Comparison of ENCODE assay signal across 8 mouse cellular contexts in the genomic region with DNA sequence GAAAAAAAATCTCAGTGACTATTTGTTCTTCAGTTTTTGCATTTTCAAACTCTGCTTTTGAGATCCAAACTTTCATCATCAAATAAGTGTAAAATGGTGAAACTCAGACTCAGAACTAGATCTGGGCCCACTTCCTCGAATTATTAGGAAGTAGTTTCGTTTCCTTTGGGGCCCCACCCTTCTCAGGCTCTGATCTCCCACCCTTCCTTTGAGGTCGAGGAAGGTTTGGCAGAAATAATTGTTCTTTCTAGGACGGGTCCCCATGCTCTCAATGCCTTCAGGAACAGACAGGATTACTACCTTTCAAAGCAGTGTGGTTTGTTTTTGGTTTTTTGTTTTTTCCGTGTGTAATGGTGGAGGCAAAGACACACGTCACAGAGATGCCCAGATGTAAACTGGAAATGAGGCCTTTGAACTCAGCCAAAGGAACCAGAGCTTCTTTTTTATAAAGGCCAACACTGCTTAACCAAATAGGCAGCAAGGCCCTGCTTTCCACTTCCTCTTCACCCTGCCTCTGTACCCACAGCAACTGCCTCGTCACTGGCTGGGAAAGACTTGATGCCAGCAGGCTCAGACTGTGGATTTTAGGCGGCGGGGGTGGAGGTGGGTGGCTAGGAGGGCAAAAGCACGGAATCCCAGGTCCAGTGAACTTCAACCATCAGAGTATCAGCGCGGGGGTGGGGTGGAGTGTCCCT. TPM values are rescaled to one million over a fixed set of nuclear protein-coding genes. Genes with fewer than 3 reads are reported as not detected.
DNase-seq lines count a peak whose midpoint lies in the region; ATAC-seq and TF ChIP-seq lines count a peak whose summit lies in the region.

No protein-coding gene starts in this region.

- TF ChIP-seq POLR2A in lung, adult 2 months (IDR thresholded peaks at IDR 0.05; ENCODE audit: borderline replicate concordance, extremely low read depth, low read depth, low read length) = no peak
- no peak for TF ChIP-seq POLR2A in spleen, adult 2 months (IDR thresholded peaks at IDR 0.05; ENCODE audit: low read depth, low read length)

- WGBS in forebrain, embryonic 13.5 days = 29% methylated on average over 12 of the region's 12 CpGs
- 31% methylated on average over 12 of the region's 12 CpGs for WGBS in forebrain, embryonic 15.5 days
- WGBS in embryonic facial prominence, embryonic 13.5 days = 35% methylated on average over 12 of the region's 12 CpGs
- 39% methylated on average over 12 of the region's 12 CpGs for WGBS in hindbrain, embryonic 16.5 days
- WGBS in lung, adult 2 months = 25% methylated on average over 12 of the region's 12 CpGs
- WGBS in spleen, adult 2 months = 6% methylated on average over 12 of the region's 12 CpGs

- H3K9ac ChIP-seq in forebrain, embryonic 13.5 days = no peak overlapping the region
- no peak overlapping the region for H3K9ac ChIP-seq in forebrain, embryonic 15.5 days (replicated peaks)
- no peak overlapping the region for H3K9ac ChIP-seq in embryonic facial prominence, embryonic 13.5 days
- H3K9ac ChIP-seq in hindbrain, embryonic 16.5 days (ENCODE audit: low read depth, low read length) = no peak overlapping the region

- no peak overlapping the region for H3K4me3 ChIP-seq in forebrain, embryonic 13.5 days
- no peak overlapping the region for H3K4me3 ChIP-seq in forebrain, embryonic 15.5 days
- H3K4me3 ChIP-seq in embryonic facial prominence, embryonic 13.5 days = peak overlapping the region; percentile 75; the same call in 1 of the 2 replicates
- H3K4me3 ChIP-seq in hindbrain, embryonic 16.5 days (ENCODE audit: low read length) = no peak overlapping the region; the same call in 1 of the 2 replicates
- H3K4me3 ChIP-seq in lung, adult 2 months (replicated peaks; ENCODE audit: extremely low read depth, low read depth, low read length) = peak overlapping the region; percentile 83
- H3K4me3 ChIP-seq in spleen, adult 2 months (ENCODE audit: extremely low read depth, insufficient read depth, insufficient read length) = peak overlapping the region; percentile 72

- H3K27me3 ChIP-seq in forebrain, embryonic 13.5 days = peaks cover 23% of the 10 kb centered on the region
- H3K27me3 ChIP-seq in forebrain, embryonic 15.5 days = peaks cover 16% of the 10 kb centered on the region
- peaks cover 22% of the 10 kb centered on the region for H3K27me3 ChIP-seq in embryonic facial prominence, embryonic 13.5 days
- peaks cover 8% of the 10 kb centered on the region for H3K27me3 ChIP-seq in hindbrain, embryonic 16.5 days (replicated peaks; ENCODE audit: control insufficient read depth, insufficient read depth, low read length)
- H3K27me3 ChIP-seq in spleen, adult 2 months (ENCODE audit: control insufficient read depth, insufficient read depth, low read length) = no peaks in the 10 kb centered on the region

- TF ChIP-seq CTCF in lung, adult 2 months (IDR thresholded peaks at IDR 0.05; ENCODE audit: insufficient read depth, low read length) = no peak
- no peak for TF ChIP-seq CTCF in spleen, adult 2 months (IDR thresholded peaks at IDR 0.05; ENCODE audit: extremely low read depth, insufficient read depth, insufficient read length, insufficient replicate concordance)

- H3K4me2 ChIP-seq in forebrain, embryonic 13.5 days = peak overlapping the region; percentile 99; the same call in 1 of the 2 replicates
- H3K4me2 ChIP-seq in forebrain, embryonic 15.5 days (replicated peaks) = no peak overlapping the region
- peak overlapping the region; percentile 100 for H3K4me2 ChIP-seq in embryonic facial prominence, embryonic 13.5 days
- H3K4me2 ChIP-seq in hindbrain, embryonic 16.5 days (ENCODE audit: low read length) = peak overlapping the region; percentile 100; the same call in 1 of the 2 replicates

- peaks cover 6% of the 10 kb centered on the region for H3K4me1 ChIP-seq in forebrain, embryonic 13.5 days
- peaks cover 8% of the 10 kb centered on the region for H3K4me1 ChIP-seq in forebrain, embryonic 15.5 days
- peaks cover 7% of the 10 kb centered on the region for H3K4me1 ChIP-seq in embryonic facial prominence, embryonic 13.5 days
- H3K4me1 ChIP-seq in hindbrain, embryonic 16.5 days (ENCODE audit: control insufficient read depth, insufficient read depth, low read depth, low read length) = peaks cover 5% of the 10 kb centered on the region
- H3K4me1 ChIP-seq in lung, adult 2 months (ENCODE audit: control insufficient read depth, insufficient read depth, low read length) = peaks cover 4% of the 10 kb centered on the region; the same call in 1 of the 2 replicates
- H3K4me1 ChIP-seq in spleen, adult 2 months (ENCODE audit: control insufficient read depth, insufficient read depth, insufficient read length) = peaks cover 7% of the 10 kb centered on the region; the same call in 1 of the 2 replicates

- no peaks in the 10 kb centered on the region for H3K9me3 ChIP-seq in forebrain, embryonic 13.5 days (replicated peaks)
- no peaks in the 10 kb centered on the region for H3K9me3 ChIP-seq in forebrain, embryonic 15.5 days
- H3K9me3 ChIP-seq in embryonic facial prominence, embryonic 13.5 days = no peaks in the 10 kb centered on the region
- H3K9me3 ChIP-seq in hindbrain, embryonic 16.5 days (ENCODE audit: control insufficient read depth, low read length) = no peaks in the 10 kb centered on the region

- peak; percentile 25 for DNase-seq in lung, adult 2 months
- DNase-seq in spleen, adult 2 months (ENCODE audit: low read depth in 1 of 2, low spot score in 2 of 2) = peak; percentile 63 to 67
- DNase-seq in left cerebral cortex, adult 8-10 months (ENCODE audit: low spot score in 2 of 2) = no peak
- no peak for DNase-seq in layer of hippocampus, adult 8-10 months (ENCODE audit: low spot score in 2 of 2)

- no peak for ATAC-seq in forebrain, embryonic 13.5 days
- no peak for ATAC-seq in forebrain, embryonic 15.5 days (replicated peaks)
- ATAC-seq in embryonic facial prominence, embryonic 13.5 days (ENCODE audit: insufficient number of reproducible peaks, insufficient read depth, low FRiP score, low TSS enrichment, low read depth) = no peak
- no peak for ATAC-seq in hindbrain, embryonic 16.5 days

- H3K36me3 ChIP-seq in forebrain, embryonic 13.5 days (ENCODE audit: poor library complexity, severe bottlenecking) = no peaks in the 10 kb centered on the region
- H3K36me3 ChIP-seq in forebrain, embryonic 15.5 days = no peaks in the 10 kb centered on the region
- H3K36me3 ChIP-seq in embryonic facial prominence, embryonic 13.5 days = no peaks in the 10 kb centered on the region
- H3K36me3 ChIP-seq in hindbrain, embryonic 16.5 days (ENCODE audit: control insufficient read depth, insufficient read depth, low read length) = no peaks in the 10 kb centered on the region
- H3K36me3 ChIP-seq in spleen, adult 2 months (ENCODE audit: control insufficient read depth, insufficient read depth, low read length) = no peaks in the 10 kb centered on the region

- H3K27ac ChIP-seq in forebrain, embryonic 13.5 days = no peak overlapping the region
- H3K27ac ChIP-seq in forebrain, embryonic 15.5 days (replicated peaks) = no peak overlapping the region
- no peak overlapping the region for H3K27ac ChIP-seq in embryonic facial prominence, embryonic 13.5 days
- H3K27ac ChIP-seq in hindbrain, embryonic 16.5 days (ENCODE audit: low read depth, low read length) = no peak overlapping the region
- peak overlapping the region; percentile 63 for H3K27ac ChIP-seq in spleen, adult 2 months (ENCODE audit: insufficient read depth, low read length)

RNA-seq across cellular contexts. Expression of a gene that starts 1.4 kb away (rescaled TPM):
- 1.2 and 1.4 TPM in 2 replicates for polyA plus RNA-seq in forebrain, embryonic 13.5 days (2015; fragmentation: Nextera tagmentation; extraction: Ambion mirVana)
- polyA plus RNA-seq in forebrain, embryonic 15.5 days (2015; fragmentation: Nextera tagmentation; extraction: Ambion mirVana) = 1.7 and 2.3 TPM in 2 replicates
- polyA plus RNA-seq in embryonic facial prominence, embryonic 13.5 days (2015; fragmentation: Nextera tagmentation; extraction: Ambion mirVana) = 0.94 and 1.1 TPM in 2 replicates
- 5.5 and 6.3 TPM in 2 replicates for polyA plus RNA-seq in hindbrain, embryonic 16.5 days (2015; fragmentation: Nextera tagmentation; extraction: Ambion mirVana)
- 9.9 and 11.3 TPM in 2 replicates for polyA plus RNA-seq in lung, adult 2 months (2012; rRNA removed)
- 14.8 and 16.1 TPM in 2 replicates for polyA plus RNA-seq in spleen, adult 2 months (2012; rRNA removed)
- 1 to 10 TPM in 2 of 4 experiments, under 1 TPM in 2; 0.63 to 1.1 (median 1.0) TPM for total RNA-seq in left cerebral cortex, adult 8-10 months (2022)
- 1 to 10 TPM; 1.1 to 1.5 (median 1.4) TPM for total RNA-seq in layer of hippocampus, adult 8-10 months (2022)

Comparison
In these comparisons a context has a peak if more than half of its experiments do, and no peak if none do; other contexts are left out.
1. H3K4me3 ChIP-seq: peak in embryonic facial prominence, embryonic 13.5 days (single experiment), lung, adult 2 months (single experiment) and spleen, adult 2 months (single experiment); none in forebrain, embryonic 13.5 days (single experiment), forebrain, embryonic 15.5 days (single experiment) and hindbrain, embryonic 16.5 days (single experiment).
2. DNase-seq: peak in lung, adult 2 months (single experiment) and spleen, adult 2 months (2 of 2); none in left cerebral cortex, adult 8-10 months (0 of 2) and layer of hippocampus, adult 8-10 months (0 of 2).